Mouse (Mus musculus) thymus, postnatal 14 days (tissue): ENCODE data around the gene Cyp2d11.
"Not testable (repeated sequence)": the region's sequence is repeated elsewhere in the genome, so short reads cannot be mapped to it uniquely, and the experiment has no call there.

ENCODE experiments used
- DNase-seq: peaks from one replicate; pipeline ENCODE4 v3.0.0; 2021

The Cyp2d11 gene

GRCm38 (mm10) chr15:82379871-82380713 is 13.7 kb downstream of the Cyp2d11 start, which contains the start of gene Cyp2d22:
TSS of gene Cyp2d22 (minus strand) at chr15:82380260.
- DNase-seq = peak; percentile 54

GRCm38 (mm10) chr15:82379511-82379870 is 14.3 kb downstream of the Cyp2d11 start:
- DNase-seq = no peak

GRCm38 (mm10) chr15:82378261-82379180 is 15.3 kb downstream of the Cyp2d11 start:
- DNase-seq = no peak

- DNase-seq = no peak
These were observed 16.1 kb downstream of the Cyp2d11 start for GRCm38 (mm10) chr15:82377701-82378100.

- no peak for DNase-seq
These were observed 17.3 kb downstream of the Cyp2d11 start for GRCm38 (mm10) chr15:82376393-82377138.

- DNase-seq = no peak
These were observed 18.0 kb downstream of the Cyp2d11 start for GRCm38 (mm10) chr15:82375855-82376254.

- DNase-seq = no peak
These were observed 19.4 kb downstream of the Cyp2d11 start for GRCm38 (mm10) chr15:82374437-82374836.

- no peak for DNase-seq
These were observed 20.8 kb downstream of the Cyp2d11 start for GRCm38 (mm10) chr15:82372991-82373390.

GRCm38 (mm10) chr15:82372446-82372845 is 21.4 kb downstream of the Cyp2d11 start:
- DNase-seq = no peak

GRCm38 (mm10) chr15:82368851-82369250 is 25.0 kb downstream of the Cyp2d11 start:
- DNase-seq = no peak

- no peak for DNase-seq
These were observed 25.7 kb downstream of the Cyp2d11 start for GRCm38 (mm10) chr15:82368146-82368545.

GRCm38 (mm10) chr15:82364561-82364960 is 29.3 kb downstream of the Cyp2d11 start:
- not testable (repeated sequence) for DNase-seq

GRCm38 (mm10) chr15:82363801-82364200 is 30.0 kb downstream of the Cyp2d11 start:
- not testable (repeated sequence) for DNase-seq

GRCm38 (mm10) chr15:82362234-82362633 is 31.6 kb downstream of the Cyp2d11 start:
- DNase-seq = no peak

GRCm38 (mm10) chr15:82361459-82362018 is 32.3 kb downstream of the Cyp2d11 start:
- peak; percentile 50 for DNase-seq

- DNase-seq = no peak
These were observed 35.2 kb downstream of the Cyp2d11 start for GRCm38 (mm10) chr15:82358431-82359260.

GRCm38 (mm10) chr15:82354126-82354945 is 39.5 kb downstream of the Cyp2d11 start, which contains the start of gene Ndufa6:
TSS of gene Ndufa6 (minus strand) at chr15:82354322.
- DNase-seq = peak; percentile 98

GRCm38 (mm10) chr15:82353745-82354113 is 40.1 kb downstream of the Cyp2d11 start:
- DNase-seq = no peak

GRCm38 (mm10) chr15:82353078-82353744 is 40.6 kb downstream of the Cyp2d11 start:
- DNase-seq = peak; percentile 33

GRCm38 (mm10) chr15:82351480-82351879 is 42.3 kb downstream of the Cyp2d11 start:
- DNase-seq = no peak
